Mouse (Mus musculus) adrenal gland, adult 2 months (tissue): ENCODE results near the gene Gm20388. TPM values are rescaled to one million over a fixed set of nuclear protein-coding genes. Genes with fewer than 3 reads are reported as not detected.
"Not testable (repeated sequence)": the region's sequence is repeated elsewhere in the genome, so short reads cannot be mapped to it uniquely, and the experiment has no call there.

Source experiments
- DNase-seq: peaks from one replicate; pipeline ENCODE4 v3.0.0; 2021
- polyA plus RNA-seq: library from polyadenylated mRNA; depleted of rRNA; stranded (reverse); fragments of >200 nt; gene quantifications from 2 replicates; pipeline ENCODE4 v1.2.3, GENCODE M21; 2012
- total RNA-seq, 2 experiments: library from RNA; stranded (reverse); gene quantifications; 2 replicates each; pipeline ENCODE4 v1.2.3; 2021

The Gm20388 gene
- total and polyA plus RNA-seq, 3 experiments: 5.9 to 50.1 (median 9.9) TPM

DNA sequence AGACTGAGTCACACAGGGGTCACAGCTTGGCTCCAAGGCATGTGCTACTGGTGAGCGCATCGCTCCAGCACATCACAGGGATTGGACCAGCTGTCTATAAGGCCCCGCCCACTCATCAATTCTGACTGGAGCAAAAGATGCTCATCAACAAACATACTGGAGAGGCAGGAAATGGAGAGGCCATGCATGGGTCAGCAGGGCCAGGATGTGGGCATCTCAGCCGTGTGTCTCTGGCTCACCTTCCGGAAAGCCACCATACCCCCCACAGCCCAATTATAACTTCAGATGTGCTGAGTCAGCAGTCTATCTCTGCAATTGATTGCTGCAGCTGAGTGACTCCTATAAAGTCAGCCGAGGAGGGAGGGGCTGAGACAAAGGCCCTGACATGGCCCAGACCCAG lies 1657.7 kb downstream of the Gm20388 start:
- peak; percentile 56 for DNase-seq

- peak; percentile 79 for DNase-seq
Observed at GRCm38 (mm10) chr8:121570335-121570734, 1659.7 kb downstream of the Gm20388 start.

DNA sequence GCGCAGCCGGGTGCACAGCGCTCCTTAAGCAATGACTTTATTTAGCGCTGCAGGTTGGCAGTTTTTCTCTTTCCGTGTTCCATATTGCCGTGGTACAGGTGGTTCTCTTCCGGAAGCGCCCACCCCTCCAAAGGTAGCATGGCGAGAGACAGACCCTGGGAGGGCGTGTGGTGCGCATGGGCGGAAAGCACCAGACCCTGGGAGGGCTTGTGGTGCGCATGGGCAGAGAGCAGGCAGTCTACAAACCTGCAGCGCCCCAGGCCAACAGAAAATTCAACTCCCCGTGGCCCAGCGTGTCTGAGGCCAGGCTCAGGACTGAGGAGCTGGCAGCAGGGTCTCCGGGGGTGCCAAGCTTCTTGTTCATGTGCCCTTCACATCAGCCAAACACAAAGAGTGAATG lies 1660.2 kb downstream of the Gm20388 start:
- DNase-seq: no peak

GRCm38 (mm10) chr8:121572121-121572520 lies 1661.5 kb downstream of the Gm20388 start:
- DNase-seq: no peak

DNA sequence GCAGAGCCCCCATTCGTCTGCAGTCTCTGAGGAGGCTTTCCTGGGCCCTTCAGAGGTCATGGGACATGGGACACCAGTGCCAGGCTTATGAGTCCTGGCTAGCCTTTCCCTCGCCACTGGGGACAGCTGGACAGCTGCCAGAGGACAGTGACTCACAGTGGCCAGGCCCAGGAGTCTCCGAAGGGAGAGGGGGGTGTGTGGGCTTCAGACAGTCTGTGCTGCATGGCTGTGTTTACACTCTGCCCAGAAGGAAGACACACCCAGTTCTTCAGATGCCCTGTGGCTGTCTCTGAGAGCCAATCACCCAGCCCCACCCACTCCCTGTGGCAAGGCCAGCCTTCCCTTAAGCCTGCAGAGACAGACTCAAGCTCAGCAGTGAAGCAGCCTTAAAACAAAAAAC lies 1662.6 kb downstream of the Gm20388 start:
- DNase-seq: peak; percentile 93

DNA sequence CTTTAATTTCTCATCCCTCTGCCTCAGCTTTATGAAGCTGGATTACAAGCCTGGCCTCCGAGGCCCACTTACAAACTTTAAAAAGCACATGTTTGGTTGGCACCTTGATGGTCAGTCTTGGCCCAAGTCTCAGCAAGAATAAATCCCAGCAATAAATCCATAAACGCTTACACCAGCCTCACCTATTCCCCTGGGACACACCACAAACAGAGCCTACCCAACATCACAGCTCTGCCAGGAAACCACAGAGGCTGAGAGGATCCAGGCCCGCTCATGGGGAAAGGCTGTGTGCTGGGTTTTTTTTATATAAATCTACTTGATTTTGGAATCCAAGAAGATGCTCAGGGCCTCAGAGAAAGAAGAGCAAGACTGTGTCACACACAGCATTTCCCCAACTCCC lies 1665.0 kb downstream of the Gm20388 start:
- DNase-seq: no peak

DNA sequence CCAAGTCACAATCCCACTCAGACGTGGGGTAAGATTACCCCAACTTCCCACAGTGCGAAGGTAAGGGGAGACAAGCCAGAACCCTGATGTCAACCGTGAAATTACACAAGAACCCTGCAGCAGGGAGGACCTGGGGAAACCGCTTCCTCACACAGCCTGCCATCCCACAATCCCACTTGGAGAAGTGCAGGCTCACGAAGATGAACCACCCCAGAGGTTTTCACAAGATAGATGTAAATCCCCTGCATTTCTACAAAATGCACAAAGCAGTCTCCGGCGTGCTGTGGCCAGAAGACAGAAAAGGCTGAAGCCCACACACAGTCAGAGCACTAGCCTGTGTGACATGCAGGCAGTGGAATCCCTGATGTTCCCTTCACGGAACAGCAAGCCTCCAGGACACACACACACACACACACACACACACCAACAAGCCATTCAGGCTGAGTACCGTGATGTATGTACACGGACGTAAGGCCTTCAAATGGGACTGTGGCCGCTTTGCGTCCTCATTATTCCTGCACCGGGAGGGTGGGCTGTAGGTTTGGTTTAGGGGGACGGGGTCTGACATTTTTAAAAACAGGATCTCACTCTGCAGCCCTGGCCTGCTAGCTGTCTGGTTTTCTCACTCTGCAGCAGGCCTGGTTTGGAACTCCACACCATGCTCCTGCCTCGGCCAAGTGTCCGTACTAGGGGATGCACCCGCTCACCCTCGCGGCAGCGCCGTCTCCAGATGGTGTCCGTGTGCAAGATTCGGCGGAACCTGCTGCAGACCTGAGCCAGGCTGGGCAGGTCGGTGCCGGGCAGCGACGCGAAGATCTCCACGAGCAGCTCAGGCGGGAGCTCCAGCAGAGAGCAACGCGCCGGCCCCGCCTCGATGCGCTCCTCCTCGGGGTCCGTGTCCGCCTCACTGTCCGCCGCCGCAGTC lies 1667.4 kb downstream of the Gm20388 start:
- peak; percentile 26 for DNase-seq

- DNase-seq: peak; percentile 95
Observed at GRCm38 (mm10) chr8:121578676-121579451, 1668.2 kb downstream of the Gm20388 start, which contains the start of gene Fbxo31. Gene Fbxo31, minus strand, starts transcription at chr8:121578806.

DNA sequence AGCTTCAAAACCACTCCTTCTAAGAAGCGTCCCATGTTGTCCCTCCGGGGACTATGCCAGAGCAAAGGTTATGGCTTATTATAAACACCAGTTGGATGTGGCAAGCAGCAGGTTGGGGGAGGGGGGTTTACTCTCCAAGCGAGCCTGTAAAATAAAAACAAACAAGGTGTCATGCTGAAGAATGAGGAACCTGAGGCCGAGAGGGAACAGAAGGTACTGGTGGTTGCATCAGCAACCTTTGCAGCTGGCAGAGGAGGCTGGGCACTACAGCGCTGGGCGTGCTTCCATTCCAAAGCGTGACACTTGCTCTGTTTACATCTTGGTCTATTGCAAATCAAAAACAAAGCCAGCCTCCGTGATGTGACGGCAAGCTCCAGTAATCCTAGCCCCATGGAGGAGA lies 1669.8 kb downstream of the Gm20388 start:
- no peak for DNase-seq

- peak; percentile 50 for DNase-seq
Observed at GRCm38 (mm10) chr8:121583653-121584052, 1673.0 kb downstream of the Gm20388 start.

- DNase-seq: no peak
Observed at GRCm38 (mm10) chr8:121584730-121585129, 1674.1 kb downstream of the Gm20388 start.

DNA sequence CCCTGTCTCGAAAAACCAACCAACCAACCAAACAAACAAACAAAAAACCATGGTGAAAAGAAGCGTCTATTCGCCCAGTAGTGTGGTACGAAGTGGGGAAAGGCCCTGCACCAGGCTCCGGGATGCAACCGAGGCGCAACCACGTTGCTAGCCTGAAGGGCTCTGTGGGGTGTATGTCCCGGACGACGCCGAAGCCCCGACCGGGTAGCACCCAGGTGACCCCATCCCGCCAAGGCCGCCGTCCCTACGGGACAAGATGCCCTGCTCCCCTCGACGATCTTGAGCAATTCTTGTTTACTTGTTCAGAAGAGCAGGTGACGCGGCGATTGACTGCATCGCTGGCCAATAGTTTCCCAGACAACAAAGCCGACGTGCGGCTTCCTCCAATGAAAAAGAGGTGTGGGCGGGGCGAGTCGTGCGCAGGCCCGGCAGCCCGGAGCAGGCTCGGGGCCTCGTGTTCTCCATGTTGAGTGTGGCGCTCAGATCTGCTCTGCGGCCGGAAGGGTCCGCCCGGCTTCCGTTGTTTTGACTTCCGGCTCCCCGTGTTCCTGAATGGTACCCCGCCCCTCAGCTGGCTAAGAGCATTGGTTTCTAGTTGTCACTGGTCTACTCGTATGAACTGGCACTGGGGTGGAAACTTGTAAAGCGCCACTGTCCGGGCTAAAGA lies 1674.7 kb downstream of the Gm20388 start:
- peak; percentile 100 for DNase-seq

DNA sequence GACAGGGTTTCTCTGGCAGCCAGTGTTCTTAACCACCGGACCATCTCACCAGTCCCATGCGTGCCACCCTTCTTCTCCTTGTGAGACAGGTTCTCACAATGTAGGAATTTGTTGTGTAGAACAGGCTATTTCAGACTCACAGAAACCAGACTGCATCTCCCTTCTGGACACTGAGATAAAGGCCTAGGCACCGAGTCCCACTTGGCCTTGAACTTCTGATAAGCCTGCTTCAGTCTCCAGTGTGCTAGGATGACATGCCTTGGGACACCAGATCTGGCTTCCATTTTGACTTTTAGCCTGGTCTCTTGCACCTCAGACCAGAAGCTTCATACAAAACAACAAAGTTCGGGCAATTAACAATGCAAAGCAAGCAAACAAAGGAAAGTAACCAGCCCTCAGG lies 1678.1 kb downstream of the Gm20388 start:
- no peak for DNase-seq

- no peak for DNase-seq
Observed at GRCm38 (mm10) chr8:121589205-121589726, 1678.6 kb downstream of the Gm20388 start.

- DNase-seq: peak; percentile 98
Observed at GRCm38 (mm10) chr8:121590203-121591177, 1679.8 kb downstream of the Gm20388 start, which contains the start of gene Map1lc3b. Gene Map1lc3b, plus strand, starts transcription at chr8:121590361.

DNA sequence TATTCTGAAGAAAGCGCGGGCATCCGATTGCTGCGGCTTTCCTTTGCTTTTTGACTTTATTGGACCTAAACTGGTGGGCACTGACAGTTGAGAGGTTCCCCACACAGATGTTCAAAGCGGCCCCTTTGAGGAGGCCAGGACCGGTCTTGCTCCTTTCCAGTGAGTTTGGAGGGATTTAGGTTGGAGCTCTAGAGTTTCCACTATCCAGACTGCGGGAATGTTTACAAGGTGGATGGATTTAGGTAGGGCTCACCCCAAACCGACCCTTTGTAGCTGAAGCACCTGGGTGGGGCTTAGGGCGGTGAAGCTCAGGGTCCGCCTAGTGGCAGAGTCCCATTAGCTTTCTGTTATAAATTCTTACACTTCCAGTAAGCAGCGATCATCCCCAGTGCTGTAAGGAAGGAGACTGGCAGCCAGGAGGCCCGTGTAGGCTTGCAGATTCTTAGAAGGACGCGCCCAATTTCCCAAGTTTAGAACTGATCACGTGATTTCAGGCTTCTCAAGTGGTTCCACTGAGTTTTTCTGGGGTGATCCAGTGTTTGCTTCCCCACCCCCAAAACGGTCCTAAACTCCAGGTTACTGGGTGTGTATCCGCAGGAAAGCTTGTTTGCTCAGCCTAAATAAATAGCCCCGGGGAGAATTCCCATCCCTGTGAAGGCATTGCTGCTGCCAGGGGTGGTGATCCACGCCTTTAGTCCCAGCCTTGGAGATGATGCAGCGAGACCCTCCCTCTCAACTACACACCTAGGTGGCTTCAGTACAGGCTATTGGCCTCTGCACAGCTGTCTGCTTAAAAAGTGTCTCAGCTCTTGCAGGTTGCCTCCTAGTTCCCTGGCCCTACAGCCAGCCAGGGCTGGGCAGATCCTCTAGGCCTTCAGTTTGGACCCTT lies 1680.8 kb downstream of the Gm20388 start:
- peak; percentile 45 for DNase-seq

- no peak for DNase-seq
Observed at GRCm38 (mm10) chr8:121593293-121593692, 1682.7 kb downstream of the Gm20388 start.

DNA sequence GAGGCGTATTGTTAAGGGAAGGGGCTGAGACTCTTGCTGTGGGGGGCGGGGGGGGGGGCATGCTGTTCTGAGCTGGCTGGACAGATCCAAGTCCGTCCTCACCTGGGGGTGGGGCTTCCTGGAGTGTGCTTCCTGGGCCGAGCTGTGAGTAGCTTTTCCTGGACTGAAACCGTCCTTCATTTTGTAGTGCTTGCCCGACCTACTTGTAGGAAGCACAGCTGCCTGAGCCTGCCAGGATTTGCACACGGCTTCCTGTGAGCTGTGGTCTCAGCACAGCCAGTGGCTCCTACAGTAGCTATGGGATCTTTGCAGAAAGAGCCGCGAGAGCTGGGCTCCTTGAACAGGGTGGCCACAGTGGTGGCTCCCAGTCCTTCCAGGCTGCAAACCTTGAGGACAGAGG lies 1683.3 kb downstream of the Gm20388 start:
- DNase-seq: peak; percentile 59

GRCm38 (mm10) chr8:121597492-121597891 lies 1686.9 kb downstream of the Gm20388 start:
- DNase-seq: not testable (repeated sequence)

GRCm38 (mm10) chr8:121598190-121598589 lies 1687.5 kb downstream of the Gm20388 start:
- no peak for DNase-seq
